Mouse (Mus musculus) E14TG2a.4 (cell line): ENCODE results near the gene Cdc42bpb.

ENCODE experiments used
- CTCF ChIP-seq: conservative IDR thresholded peaks from 2 replicates; pipeline ENCODE4 v1.5.1; 2014; ENCODE audit warnings: low read length
- NANOG ChIP-seq: IDR thresholded peaks from 2 replicates; pipeline ENCODE4 v1.6.1; 2014; ENCODE audit warnings: borderline replicate concordance, low read length, mixed read lengths
- POU5F1 ChIP-seq: IDR thresholded peaks from 2 replicates; pipeline ENCODE4 v1.6.1; 2014; ENCODE audit warnings: low read length, borderline replicate concordance

- TF ChIP-seq CTCF (no peak), POU5F1 (no peak), NANOG (no peak)
Observed at GRCm38 (mm10) chr12:111354142-111354541, 23.4 kb downstream of the Cdc42bpb start.
